Mouse (Mus musculus) granulocyte monocyte progenitor cell, adult 5-6 weeks (primary cell): ENCODE results near the gene Smoc1. TPM values are rescaled to one million over a fixed set of nuclear protein-coding genes. Genes with fewer than 3 reads are reported as not detected.

Experiments
- ATAC-seq: replicated peaks from 2 replicates; pipeline ENCODE4 v1.8.0; 2016; ENCODE audit warnings: mild to moderate bottlenecking, moderate TSS enrichment, inconsistent platforms; ENCODE audit not compliant: poor library complexity, severe bottlenecking
- total RNA-seq, 2 experiments: library from RNA; stranded (forward) in 1 of 2; stranded (reverse) in 1 of 2; fragments of 200-712, 200-1000 nt in 1 of 2; fragments of >200 nt in 1 of 2; fragmentation: Nextera tagmentation in 1 of 2; gene quantifications; 2 replicates each; pipeline ENCODE4 v1.2.3; 2014 to 2017

Smoc1 gene
- total RNA-seq, 2 experiments from 2014 or later: 0.31 TPM; not detected in 1

DNA sequence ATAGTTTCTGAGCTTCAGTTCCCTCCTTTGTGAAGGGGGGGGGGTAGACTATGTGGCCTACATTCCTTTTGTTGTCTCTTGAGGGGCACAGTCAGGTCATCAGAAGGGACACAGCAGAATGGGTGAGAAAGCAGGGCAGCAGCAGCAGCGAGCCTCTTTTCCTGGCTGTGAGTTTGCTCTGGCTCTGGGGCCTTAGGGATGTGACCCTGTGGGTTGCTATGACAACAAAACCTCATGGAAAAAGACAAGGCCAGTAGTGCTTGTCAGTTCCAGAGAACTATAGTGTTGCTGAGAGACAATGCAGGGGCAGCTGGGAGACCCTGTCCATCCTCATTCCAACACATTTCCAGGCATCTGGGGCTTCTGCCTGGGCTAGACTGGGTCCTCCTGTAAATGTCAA, 176.6 kb downstream of the Smoc1 start:
- no peak for ATAC-seq

DNA sequence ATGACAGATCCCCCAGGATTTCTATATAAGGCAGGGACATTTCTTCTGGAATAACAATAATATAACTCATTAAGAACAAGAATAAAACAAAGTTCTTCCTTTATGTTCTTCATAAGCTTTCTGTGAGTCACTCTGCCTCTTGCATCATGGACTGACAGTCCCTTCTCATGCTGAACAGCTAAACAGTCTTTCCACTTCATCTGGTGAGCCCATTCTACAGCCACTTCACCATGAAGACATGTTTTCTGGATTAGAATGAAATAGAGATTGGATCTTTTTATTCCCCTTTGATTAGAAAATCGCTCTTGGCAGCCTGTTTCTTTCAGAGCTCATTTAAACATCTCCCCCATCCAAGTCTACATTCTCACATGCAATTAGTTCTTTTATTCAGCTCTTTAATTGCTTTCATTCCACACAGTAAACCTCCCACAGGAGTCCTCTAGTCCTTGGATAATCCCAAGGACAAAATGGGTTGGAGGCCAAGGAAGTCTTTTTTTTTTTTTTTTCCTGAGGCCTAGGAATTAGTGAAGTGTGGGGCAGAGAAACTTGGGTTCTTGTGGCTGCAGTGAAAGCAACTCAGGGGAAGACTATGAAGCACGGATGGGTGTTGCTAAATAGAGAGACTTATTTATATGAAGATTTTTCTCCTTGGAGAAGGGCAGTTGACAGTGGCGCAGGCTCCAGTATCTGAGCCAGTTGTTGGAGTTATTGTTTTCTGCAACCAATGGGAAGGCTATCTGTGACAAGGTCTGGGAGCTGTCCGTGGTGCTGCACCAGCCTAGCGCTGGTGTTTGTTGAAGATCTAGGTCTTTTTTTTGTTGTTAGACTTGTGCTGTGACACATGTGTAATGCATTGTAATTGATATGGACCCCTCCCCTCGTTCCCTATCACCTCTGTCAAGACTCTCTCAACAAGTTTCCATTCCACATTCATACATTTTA, 179.3 kb downstream of the Smoc1 start:
- ATAC-seq: peak; percentile 44; the same call in 1 of the 2 replicates

GRCm38 (mm10) chr12:81208559-81208958, 182.0 kb downstream of the Smoc1 start:
- no peak for ATAC-seq

GRCm38 (mm10) chr12:81219339-81219738, 192.7 kb downstream of the Smoc1 start:
- ATAC-seq: no peak

DNA sequence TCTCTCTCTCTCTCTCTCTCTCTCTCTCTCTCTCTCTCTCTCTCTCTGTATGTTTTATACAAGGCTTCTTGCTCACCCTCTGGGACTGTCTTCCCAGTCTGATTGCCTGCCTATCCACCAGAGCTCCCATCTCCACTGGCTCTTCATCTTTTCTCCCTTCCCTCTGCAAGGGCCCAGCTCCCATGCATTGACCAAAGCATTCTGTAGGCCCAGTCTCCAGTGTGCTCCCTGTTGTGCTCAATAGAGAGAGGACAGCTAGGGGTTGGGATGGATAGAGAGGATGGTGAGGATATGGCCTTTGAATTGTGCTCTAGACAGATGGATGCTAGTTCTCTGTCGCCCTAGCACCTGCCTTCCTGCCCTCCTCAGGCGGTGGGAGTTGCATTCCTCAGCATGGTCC, 196.7 kb downstream of the Smoc1 start:
- ATAC-seq: no peak

- ATAC-seq: no peak
These were observed 198.2 kb downstream of the Smoc1 start for GRCm38 (mm10) chr12:81224843-81225242.

GRCm38 (mm10) chr12:81225966-81226577, 199.5 kb downstream of the Smoc1 start:
- no peak for ATAC-seq

DNA sequence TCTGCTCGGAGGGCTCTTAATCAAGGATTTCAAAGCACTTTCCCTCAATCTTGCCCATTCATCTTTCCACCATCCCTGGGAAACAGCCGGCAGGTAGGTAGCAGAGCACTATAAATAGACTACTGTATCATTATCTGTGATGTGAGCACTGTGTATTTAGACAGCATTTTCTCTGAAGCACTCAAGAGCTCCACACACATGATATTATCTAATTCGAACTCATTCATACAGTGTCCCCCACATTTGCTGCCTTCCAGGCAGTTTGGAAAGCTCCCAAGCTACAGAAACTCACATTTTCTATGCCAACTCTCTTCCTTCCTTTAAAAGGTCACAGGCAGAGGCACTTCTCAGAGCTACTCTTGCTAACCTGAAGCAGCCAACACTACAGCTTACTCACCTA, 200.0 kb downstream of the Smoc1 start:
- ATAC-seq: no peak

GRCm38 (mm10) chr12:81227767-81228460, 201.3 kb downstream of the Smoc1 start:
- no peak for ATAC-seq

- no peak for ATAC-seq
These were observed 207.3 kb downstream of the Smoc1 start for GRCm38 (mm10) chr12:81233746-81234380.

DNA sequence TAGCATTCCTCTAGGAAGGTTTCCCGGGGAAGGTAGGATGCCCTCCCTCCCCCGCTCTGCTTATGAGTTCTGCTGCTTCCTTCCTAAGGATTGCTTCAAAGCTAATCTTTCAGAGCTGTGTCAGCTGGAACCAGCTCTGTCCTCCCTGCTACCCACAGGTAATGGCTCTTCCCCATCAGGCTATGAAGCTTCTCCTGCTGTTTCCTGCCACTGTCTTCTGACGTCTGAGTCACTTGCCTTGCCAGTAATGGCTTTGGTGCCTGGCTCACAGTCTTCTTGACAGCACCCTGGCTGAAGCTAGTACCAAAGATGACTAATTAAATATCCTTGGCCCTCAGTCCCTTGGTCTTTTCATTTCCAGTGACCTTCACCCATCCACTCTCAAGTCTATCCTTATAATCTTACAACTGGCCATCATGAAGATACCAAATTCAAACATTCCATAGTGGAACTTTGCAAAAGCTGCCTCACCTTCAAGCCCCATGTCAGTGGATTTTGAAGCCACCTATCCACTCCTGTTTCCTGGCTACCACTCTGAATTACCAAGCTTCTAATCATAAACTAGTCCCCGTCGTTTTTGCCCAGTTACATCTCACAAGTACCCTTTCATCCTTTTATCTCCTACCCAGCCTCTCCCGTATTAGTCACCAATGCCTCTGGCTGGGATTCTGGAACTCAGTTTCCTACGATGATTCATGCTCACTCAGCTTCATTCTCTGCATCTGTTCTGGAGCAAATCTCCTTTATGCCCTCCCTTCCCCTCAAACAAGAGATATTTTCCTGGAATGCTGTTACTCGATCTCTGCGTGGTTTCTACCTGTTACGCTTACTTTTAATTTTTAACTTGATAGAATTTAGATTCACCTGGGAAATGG, 209.1 kb downstream of the Smoc1 start:
- no peak for ATAC-seq

Other genes starting within 250 kb of the Smoc1 start
- gene Susd6, start 236.3 kb upstream of the Smoc1 start, total RNA-seq (2014; fragmentation: Nextera tagmentation): 21.7 and 22.0 TPM in 2 replicates
- 14.0 and 16.4 TPM in 2 replicates for gene Susd6, start 236.3 kb upstream of the Smoc1 start, total RNA-seq (2017)
- gene Srsf5, start 81.3 kb upstream of the Smoc1 start, total RNA-seq (2014; fragmentation: Nextera tagmentation): 313 and 360 TPM in 2 replicates
- gene Srsf5, start 81.3 kb upstream of the Smoc1 start, total RNA-seq (2017): 731 and 831 TPM in 2 replicates
- not detected in 2 replicates for gene Slc10a1, start 58.1 kb upstream of the Smoc1 start, total RNA-seq (2014; fragmentation: Nextera tagmentation)
- not detected in 2 replicates for gene Slc10a1, start 58.1 kb upstream of the Smoc1 start, total RNA-seq (2017)